24 mouse cellular contexts compared by ENCODE assay signal in the genomic region with DNA sequence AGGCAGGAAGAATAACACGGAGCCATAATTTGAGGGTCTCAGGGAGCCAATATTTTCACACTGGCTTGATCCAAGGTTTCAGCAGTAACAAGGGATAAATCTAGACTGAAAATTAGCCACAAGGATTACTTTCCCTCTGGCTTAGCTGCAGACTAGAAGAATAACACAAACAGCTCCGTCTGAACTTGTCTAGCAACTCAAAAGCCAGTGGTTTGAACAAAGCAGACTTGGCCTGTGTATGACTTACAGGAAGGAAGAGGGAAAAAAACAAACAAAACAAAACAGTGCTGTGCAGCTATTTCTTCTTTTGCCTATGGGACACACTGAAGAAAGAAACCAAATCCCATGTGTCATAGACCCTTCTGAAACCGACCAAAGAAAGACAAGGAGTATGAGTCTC. TPM values are rescaled to one million over a fixed set of nuclear protein-coding genes. Genes with fewer than 3 reads are reported as not detected.
A peak's percentile ranks its signal among the peaks of the same experiment; 100 is the strongest.
DNase-seq lines count a peak whose midpoint lies in the region; ATAC-seq lines count a peak whose summit lies in the region.
"Had no signal": no experiment of that assay in that cellular context is flagged by ENCODE, and none has a peak within 500 bp of the region (broad histone marks: within the 10 kb centered on the region; RNA-seq: fewer than 3 reads in every experiment).

No protein-coding gene starts in this region.

- H3K36me3 ChIP-seq in hindbrain, embryonic 13.5 days = no peaks in the 10 kb centered on the region
- H3K36me3 ChIP-seq in hindbrain, embryonic 11.5 days (ENCODE audit: control insufficient read depth, insufficient read depth, low read length) = no peaks in the 10 kb centered on the region
- no peaks in the 10 kb centered on the region for H3K36me3 ChIP-seq in kidney, embryonic 16.5 days (ENCODE audit: insufficient read depth, low read length)
- no peaks in the 10 kb centered on the region for H3K36me3 ChIP-seq in neural tube, embryonic 13.5 days
- H3K36me3 ChIP-seq: forebrain, embryonic 10.5 days; forebrain, embryonic 15.5 days; heart, embryonic 15.5 days; limb, embryonic 13.5 days; liver, embryonic 13.5 days; stomach, embryonic 15.5 days had no signal

- no peak overlapping the region for H3K9ac ChIP-seq in hindbrain, embryonic 13.5 days
- no peak overlapping the region for H3K9ac ChIP-seq in hindbrain, embryonic 11.5 days (ENCODE audit: low read depth, low read length)
- H3K9ac ChIP-seq in kidney, embryonic 16.5 days (replicated peaks; ENCODE audit: low read length) = no peak overlapping the region
- no peak overlapping the region for H3K9ac ChIP-seq in neural tube, embryonic 13.5 days
- H3K9ac ChIP-seq: forebrain, embryonic 15.5 days; heart, embryonic 15.5 days; limb, embryonic 13.5 days; liver, embryonic 13.5 days; stomach, embryonic 15.5 days had no signal

- H3K27ac ChIP-seq in hindbrain, embryonic 13.5 days = peak overlapping the region; percentile 30; the same call in 1 of the 2 replicates
- H3K27ac ChIP-seq in hindbrain, embryonic 11.5 days (ENCODE audit: low read depth, low read length) = no peak overlapping the region
- H3K27ac ChIP-seq in kidney, embryonic 16.5 days (ENCODE audit: low read length) = peak overlapping the region; percentile 45; the same call in 1 of the 2 replicates
- 0 out of 2 replicates have a peak overlapping the region, but pooled peaks have one; percentile 33 for H3K27ac ChIP-seq in neural tube, embryonic 13.5 days (replicated peaks)
- H3K27ac ChIP-seq: forebrain, embryonic 10.5 days; forebrain, embryonic 15.5 days; heart, embryonic 15.5 days; limb, embryonic 13.5 days; liver, embryonic 13.5 days; stomach, embryonic 15.5 days had no signal

- no peaks in the 10 kb centered on the region for H3K9me3 ChIP-seq in hindbrain, embryonic 13.5 days
- no peaks in the 10 kb centered on the region for H3K9me3 ChIP-seq in hindbrain, embryonic 11.5 days (ENCODE audit: control insufficient read depth, low read length)
- no peaks in the 10 kb centered on the region for H3K9me3 ChIP-seq in kidney, embryonic 16.5 days (ENCODE audit: low read length)
- H3K9me3 ChIP-seq in neural tube, embryonic 13.5 days = no peaks in the 10 kb centered on the region
- H3K9me3 ChIP-seq: forebrain, embryonic 10.5 days; forebrain, embryonic 15.5 days; heart, embryonic 15.5 days; limb, embryonic 13.5 days; liver, embryonic 13.5 days; stomach, embryonic 15.5 days had no signal

- H3K4me1 ChIP-seq in hindbrain, embryonic 13.5 days (replicated peaks) = peaks cover 7% of the 10 kb centered on the region
- H3K4me1 ChIP-seq in hindbrain, embryonic 11.5 days (replicated peaks; ENCODE audit: control insufficient read depth, insufficient read depth, low read length) = no peaks in the 10 kb centered on the region; the same call in 1 of the 2 replicates
- H3K4me1 ChIP-seq in kidney, embryonic 16.5 days (ENCODE audit: insufficient read depth, low read length) = peaks cover 35% of the 10 kb centered on the region
- H3K4me1 ChIP-seq in neural tube, embryonic 13.5 days (replicated peaks) = peaks cover 11% of the 10 kb centered on the region
- H3K4me1 ChIP-seq: liver, embryonic 13.5 days had no signal

- no peak overlapping the region for H3K4me3 ChIP-seq in hindbrain, embryonic 13.5 days
- H3K4me3 ChIP-seq in hindbrain, embryonic 11.5 days (ENCODE audit: low read depth, low read length) = no peak overlapping the region
- no peak overlapping the region for H3K4me3 ChIP-seq in kidney, embryonic 16.5 days (ENCODE audit: low read length)
- H3K4me3 ChIP-seq in neural tube, embryonic 13.5 days = no peak overlapping the region
- H3K4me3 ChIP-seq: forebrain, embryonic 10.5 days; forebrain, embryonic 15.5 days; heart, embryonic 15.5 days; limb, embryonic 13.5 days; liver, embryonic 13.5 days; stomach, embryonic 15.5 days had no signal

- no peaks in the 10 kb centered on the region for H3K27me3 ChIP-seq in hindbrain, embryonic 13.5 days
- H3K27me3 ChIP-seq in hindbrain, embryonic 11.5 days (ENCODE audit: control insufficient read depth, insufficient read depth, low read length) = no peaks in the 10 kb centered on the region
- H3K27me3 ChIP-seq in kidney, embryonic 16.5 days (ENCODE audit: insufficient read depth, low read length) = no peaks in the 10 kb centered on the region
- H3K27me3 ChIP-seq in neural tube, embryonic 13.5 days = no peaks in the 10 kb centered on the region
- H3K27me3 ChIP-seq: forebrain, embryonic 15.5 days; limb, embryonic 13.5 days; liver, embryonic 13.5 days; stomach, embryonic 15.5 days had no signal

- no peak overlapping the region for H3K4me2 ChIP-seq in hindbrain, embryonic 13.5 days
- H3K4me2 ChIP-seq in hindbrain, embryonic 11.5 days (replicated peaks; ENCODE audit: low read depth, low read length) = no peak overlapping the region
- H3K4me2 ChIP-seq in kidney, embryonic 16.5 days (replicated peaks; ENCODE audit: low read depth, low read length) = no peak overlapping the region
- no peak overlapping the region for H3K4me2 ChIP-seq in neural tube, embryonic 13.5 days
- H3K4me2 ChIP-seq: forebrain, embryonic 15.5 days; heart, embryonic 15.5 days; limb, embryonic 13.5 days; liver, embryonic 13.5 days; stomach, embryonic 15.5 days had no signal

- DNase-seq in hindbrain, embryonic 11.5 days (ENCODE audit: low spot score) = no peak
- no peak for DNase-seq in kidney, adult 18-20 months
- DNase-seq in neural tube, embryonic 10.5 days (ENCODE audit: extremely low spot score, low spot score) = no peak
- DNase-seq in cerebellum, adult 11-12 months = no peak
- DNase-seq: adrenal gland, postnatal 25 days; B cell, adult 2 months; cerebellum, adult 2 months; gastrocnemius, postnatal 36 days; heart, postnatal 36 days; kidney, postnatal 25 days; liver, embryonic 13.5 days; lung, adult 18-20 months; lung, postnatal 10 days; midbrain, embryonic 14.5 days; right cerebral cortex, postnatal 25 days had no signal

- ATAC-seq in hindbrain, embryonic 13.5 days (ENCODE audit: low FRiP score) = no peak
- no peak for ATAC-seq in hindbrain, embryonic 11.5 days (ENCODE audit: low FRiP score)
- no peak for ATAC-seq in kidney, embryonic 16.5 days (ENCODE audit: low FRiP score, low TSS enrichment)
- no peak for ATAC-seq in neural tube, embryonic 13.5 days (ENCODE audit: low read depth)
- ATAC-seq: forebrain, embryonic 15.5 days; intestine, embryonic 16.5 days had no signal

- 79% methylated on average over 3 of the region's 3 CpGs for WGBS in hindbrain, embryonic 13.5 days
- 79% methylated on average over 3 of the region's 3 CpGs for WGBS in hindbrain, embryonic 11.5 days
- WGBS in kidney, embryonic 16.5 days = 60% methylated on average over 3 of the region's 3 CpGs
- 76% methylated on average over 3 of the region's 3 CpGs for WGBS in neural tube, embryonic 13.5 days

RNA-seq across cellular contexts. Expression of a gene that starts 25.7 kb away (rescaled TPM):
- polyA plus RNA-seq in hindbrain, embryonic 13.5 days (2015; fragmentation: Nextera tagmentation; extraction: Ambion mirVana) = 11.5 and 13.3 TPM in 2 replicates
- 22.6 and 24.5 TPM in 2 replicates for polyA plus RNA-seq in hindbrain, embryonic 11.5 days (2014; fragmentation: Nextera tagmentation; extraction: Ambion mirVana)
- 27.9 and 28.5 TPM in 2 replicates for polyA plus RNA-seq in kidney, embryonic 16.5 days (2015; fragmentation: Nextera tagmentation; extraction: Ambion mirVana)
- polyA plus RNA-seq in neural tube, embryonic 13.5 days (2015; fragmentation: Nextera tagmentation; extraction: Ambion mirVana) = 13.7 and 14.7 TPM in 2 replicates
